Mouse (Mus musculus): ENCODE measurements around the gene Ralgps1. TPM values are rescaled to one million over a fixed set of nuclear protein-coding genes. Genes with fewer than 3 reads are reported as not detected.

Ralgps1 gene
- polyA plus RNA-seq, 1 experiment: 0.53 TPM

GRCm38 (mm10) chr2:33222480-33222879 is 148.8 kb downstream of the Ralgps1 start:
- H3K36me3 ChIP-seq (replicated peaks; ENCODE audit: low read length): no peaks in the 10 kb centered on the region
- H3K4me1 ChIP-seq: peaks cover 42% of the 10 kb centered on the region
- peaks cover 77% of the 10 kb centered on the region for H3K27me3 ChIP-seq (replicated peaks)
- H3K9me3 ChIP-seq: no peaks in the 10 kb centered on the region
- H3K4me3 ChIP-seq (replicated peaks): no peak overlapping the region
- TF ChIP-seq GATA1 (IDR thresholded peaks at IDR 0.05; ENCODE audit: borderline replicate concordance, low read length) (no peak), FLI1 (IDR thresholded peaks at IDR 0.05; ENCODE audit: low read length) (no peak)

- no peak for TF ChIP-seq GATA1 (IDR thresholded peaks at IDR 0.05; ENCODE audit: borderline replicate concordance, low read length)
- TF ChIP-seq FLI1 (IDR thresholded peaks at IDR 0.05; ENCODE audit: low read length): no peak
- Histone ChIP-seq H3K4me3 (replicated peaks) (peak overlapping the region; percentile 54), H3K9me3 (no peaks in the 10 kb centered on the region), H3K36me3 (replicated peaks; ENCODE audit: low read length) (no peaks in the 10 kb centered on the region), H3K27me3 (replicated peaks) (peaks cover 80% of the 10 kb centered on the region), H3K4me1 (peaks cover 49% of the 10 kb centered on the region)
Observed at GRCm38 (mm10) chr2:33221339-33221900, 149.9 kb downstream of the Ralgps1 start.

GRCm38 (mm10) chr2:33220674-33221338 is 150.5 kb downstream of the Ralgps1 start:
- Histone ChIP-seq H3K9me3 (no peaks in the 10 kb centered on the region), H3K27me3 (replicated peaks) (peaks cover 83% of the 10 kb centered on the region), H3K4me3 (replicated peaks) (no peak overlapping the region), H3K36me3 (replicated peaks; ENCODE audit: low read length) (no peaks in the 10 kb centered on the region), H3K4me1 (peaks cover 55% of the 10 kb centered on the region)
- no peak for TF ChIP-seq FLI1 (IDR thresholded peaks at IDR 0.05; ENCODE audit: low read length)
- TF ChIP-seq GATA1 (IDR thresholded peaks at IDR 0.05; ENCODE audit: borderline replicate concordance, low read length): no peak

- no peaks in the 10 kb centered on the region for H3K36me3 ChIP-seq (replicated peaks; ENCODE audit: low read length)
- no peak overlapping the region for H3K4me3 ChIP-seq (replicated peaks)
- H3K27me3 ChIP-seq (replicated peaks): peaks cover 86% of the 10 kb centered on the region
- TF ChIP-seq GATA1 (IDR thresholded peaks at IDR 0.05; ENCODE audit: borderline replicate concordance, low read length): no peak
- TF ChIP-seq FLI1 (IDR thresholded peaks at IDR 0.05; ENCODE audit: low read length): no peak
- H3K9me3 ChIP-seq: no peaks in the 10 kb centered on the region
- H3K4me1 ChIP-seq: peaks cover 61% of the 10 kb centered on the region
Observed at GRCm38 (mm10) chr2:33220246-33220645, 151.0 kb downstream of the Ralgps1 start.

GRCm38 (mm10) chr2:33219637-33220036 is 151.6 kb downstream of the Ralgps1 start:
- H3K36me3 ChIP-seq (replicated peaks; ENCODE audit: low read length): no peaks in the 10 kb centered on the region
- H3K9me3 ChIP-seq: no peaks in the 10 kb centered on the region
- TF ChIP-seq GATA1 (IDR thresholded peaks at IDR 0.05; ENCODE audit: borderline replicate concordance, low read length) (no peak), FLI1 (IDR thresholded peaks at IDR 0.05; ENCODE audit: low read length) (no peak)
- H3K27me3 ChIP-seq (replicated peaks): peaks cover 84% of the 10 kb centered on the region
- peaks cover 64% of the 10 kb centered on the region for H3K4me1 ChIP-seq
- no peak overlapping the region for H3K4me3 ChIP-seq (replicated peaks)

GRCm38 (mm10) chr2:33218903-33219625 is 152.2 kb downstream of the Ralgps1 start:
- Histone ChIP-seq H3K4me1 (peaks cover 64% of the 10 kb centered on the region), H3K9me3 (no peaks in the 10 kb centered on the region), H3K36me3 (replicated peaks; ENCODE audit: low read length) (no peaks in the 10 kb centered on the region), H3K27me3 (replicated peaks) (peaks cover 84% of the 10 kb centered on the region), H3K4me3 (replicated peaks) (no peak overlapping the region)
- TF ChIP-seq FLI1 (IDR thresholded peaks at IDR 0.05; ENCODE audit: low read length): no peak
- TF ChIP-seq GATA1 (IDR thresholded peaks at IDR 0.05; ENCODE audit: borderline replicate concordance, low read length): no peak

- Histone ChIP-seq H3K4me3 (replicated peaks) (no peak overlapping the region), H3K4me1 (peaks cover 57% of the 10 kb centered on the region), H3K36me3 (replicated peaks; ENCODE audit: low read length) (no peaks in the 10 kb centered on the region), H3K9me3 (no peaks in the 10 kb centered on the region), H3K27me3 (replicated peaks) (peaks cover 85% of the 10 kb centered on the region)
- TF ChIP-seq GATA1 (IDR thresholded peaks at IDR 0.05; ENCODE audit: borderline replicate concordance, low read length) (no peak), FLI1 (IDR thresholded peaks at IDR 0.05; ENCODE audit: low read length) (no peak)
Observed at GRCm38 (mm10) chr2:33217425-33217794, 153.9 kb downstream of the Ralgps1 start.

GRCm38 (mm10) chr2:33216645-33217424 is 154.5 kb downstream of the Ralgps1 start:
- Histone ChIP-seq H3K9me3 (no peaks in the 10 kb centered on the region), H3K4me3 (replicated peaks) (peak overlapping the region; percentile 83), H3K4me1 (peaks cover 52% of the 10 kb centered on the region), H3K27me3 (replicated peaks) (peaks cover 83% of the 10 kb centered on the region), H3K36me3 (replicated peaks; ENCODE audit: low read length) (no peaks in the 10 kb centered on the region)
- TF ChIP-seq FLI1 (IDR thresholded peaks at IDR 0.05; ENCODE audit: low read length) (no peak), GATA1 (IDR thresholded peaks at IDR 0.05; ENCODE audit: borderline replicate concordance, low read length) (no peak)

- TF ChIP-seq FLI1 (IDR thresholded peaks at IDR 0.05; ENCODE audit: low read length) (no peak), GATA1 (IDR thresholded peaks at IDR 0.05; ENCODE audit: borderline replicate concordance, low read length) (no peak)
- Histone ChIP-seq H3K27me3 (replicated peaks) (peaks cover 83% of the 10 kb centered on the region), H3K36me3 (replicated peaks; ENCODE audit: low read length) (no peaks in the 10 kb centered on the region), H3K4me3 (replicated peaks) (peak within 1 kb of the TSS; percentile 83), H3K4me1 (peaks cover 43% of the 10 kb centered on the region), H3K9me3 (no peaks in the 10 kb centered on the region)
Observed at GRCm38 (mm10) chr2:33215700-33216509, 155.4 kb downstream of the Ralgps1 start, which contains the start of gene Angptl2. Gene Angptl2, plus strand, starts transcription at chr2:33216069.
